Mouse (Mus musculus): ENCODE data around the gene Srxn1.

DNA sequence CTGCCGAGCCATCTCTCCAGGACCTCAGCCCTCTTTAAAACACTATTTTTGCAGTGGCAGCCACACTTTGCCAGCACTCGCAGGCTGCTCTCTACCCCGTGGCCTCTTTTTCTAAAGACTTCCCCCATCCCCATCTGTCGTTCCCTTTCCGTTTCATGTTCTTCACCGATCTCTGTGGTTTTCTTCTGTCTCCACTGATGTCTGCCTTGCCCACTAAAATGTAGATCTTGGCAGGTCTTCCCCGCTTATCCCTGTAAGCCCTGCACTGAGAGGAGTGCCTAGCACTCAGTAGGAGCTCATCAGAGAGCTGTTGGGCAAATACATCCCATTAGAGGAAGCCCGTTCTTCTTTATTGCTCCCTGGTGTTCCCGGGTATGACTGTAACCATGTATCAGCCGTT is 7.7 kb downstream of the Srxn1 start:
- TF ChIP-seq CTCF (IDR thresholded peaks at IDR 0.05; ENCODE audit: low read depth) (no peak), EP300 (IDR thresholded peaks at IDR 0.05; ENCODE audit: low read depth) (no peak)
